Mouse (Mus musculus): Measurements from ENCODE around the gene Slc12a8.

- TF ChIP-seq CTCF (IDR thresholded peaks at IDR 0.05; ENCODE audit: low read depth) (no peak), EP300 (optimal IDR thresholded peaks at IDR 0.05) (no peak)
These were observed 165.5 kb downstream of the Slc12a8 start for GRCm38 (mm10) chr16:33682651-33683050.
